Mouse (Mus musculus) thymus, postnatal 4 days (tissue): ENCODE results near the gene Grik2.

Experiments
- DNase-seq: peaks from one replicate; pipeline ENCODE4 v3.0.0; 2021

Gene Grik2

GRCm38 (mm10) chr10:49788381-49788906 lies at the start of gene Grik2:
TSS of gene Grik2 (minus strand) at chr10:49788766.
- peak; percentile 32 for DNase-seq

GRCm38 (mm10) chr10:49834392-49834791 lies 45.8 kb upstream of the Grik2 start:
- DNase-seq, result no peak

GRCm38 (mm10) chr10:49807276-49807675 lies 18.7 kb upstream of the Grik2 start:
- DNase-seq, result no peak

- DNase-seq, result no peak
Observed at GRCm38 (mm10) chr10:49801001-49801400, 12.4 kb upstream of the Grik2 start.

- no peak for DNase-seq
Observed at GRCm38 (mm10) chr10:49794129-49794528, 5.6 kb upstream of the Grik2 start.

GRCm38 (mm10) chr10:49790326-49790725 lies 1.8 kb upstream of the Grik2 start:
- no peak for DNase-seq

- DNase-seq, result no peak
Observed at GRCm38 (mm10) chr10:49789711-49790110, 1.1 kb upstream of the Grik2 start.

DNA sequence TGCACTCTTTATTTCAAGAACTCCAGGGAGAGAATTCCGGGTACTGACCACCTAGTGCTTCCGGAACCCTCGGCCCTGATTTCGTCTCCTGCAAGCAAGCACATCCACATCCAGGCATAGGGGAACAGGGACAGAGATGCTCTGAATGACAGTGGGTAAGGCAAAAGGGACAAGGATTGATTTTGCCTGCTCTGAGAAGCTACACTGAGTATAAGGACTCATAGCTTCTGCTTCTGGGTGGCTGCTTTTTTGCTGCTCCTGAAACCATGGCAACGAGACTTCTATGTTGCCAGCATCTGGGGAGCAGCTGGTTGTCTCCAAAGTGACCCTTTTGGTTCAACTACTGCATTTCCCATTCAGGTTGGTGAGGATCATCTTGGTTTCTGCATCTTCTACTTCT lies 348 bp upstream of the Grik2 start:
- no peak for DNase-seq

DNA sequence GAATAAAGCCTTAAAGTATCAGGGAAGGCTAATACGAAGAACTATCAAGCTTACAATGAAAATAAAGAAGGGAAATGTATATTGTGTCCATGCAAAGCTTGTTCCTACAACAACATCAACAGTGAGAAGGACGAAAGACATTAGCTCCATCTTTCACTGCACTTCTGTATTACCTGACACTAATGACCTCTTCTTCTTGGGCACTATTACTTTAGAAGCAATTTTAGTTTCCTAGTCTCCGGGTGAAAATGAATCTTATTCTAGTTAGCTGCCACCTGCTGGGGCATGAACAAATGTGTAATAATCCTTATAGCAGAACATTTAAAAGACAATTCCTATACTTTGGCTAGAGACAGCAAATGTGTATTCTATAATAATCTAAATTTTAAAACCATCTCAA lies 1.9 kb downstream of the Grik2 start:
- no peak for DNase-seq

DNA sequence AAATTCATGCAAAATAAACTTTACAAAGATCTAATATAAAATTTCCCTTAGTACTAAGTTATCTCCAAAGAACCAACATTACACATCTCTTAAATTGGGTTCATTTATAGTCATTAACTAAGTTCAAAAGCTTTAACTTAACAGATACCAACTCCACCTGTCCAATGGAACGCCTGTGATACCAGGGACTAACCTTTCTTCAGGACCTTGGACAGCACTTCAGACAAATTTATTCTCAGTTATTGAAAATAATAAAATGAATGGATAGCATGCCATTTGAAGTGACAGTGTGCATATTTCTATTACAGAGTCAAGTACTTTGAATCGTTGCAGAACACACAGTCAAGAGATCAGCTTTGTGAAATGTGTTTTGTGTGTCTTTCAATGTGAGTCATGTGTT lies 3.1 kb downstream of the Grik2 start:
- DNase-seq, result no peak

- DNase-seq, result no peak
Observed at GRCm38 (mm10) chr10:49784831-49785230, 3.7 kb downstream of the Grik2 start.

GRCm38 (mm10) chr10:49782741-49783691 lies 5.5 kb downstream of the Grik2 start:
- no peak for DNase-seq

GRCm38 (mm10) chr10:49782061-49782460 lies 6.5 kb downstream of the Grik2 start:
- DNase-seq, result no peak

GRCm38 (mm10) chr10:49780430-49780829 lies 8.1 kb downstream of the Grik2 start:
- DNase-seq, result no peak

- no peak for DNase-seq
Observed at GRCm38 (mm10) chr10:49768897-49769296, 19.7 kb downstream of the Grik2 start.

DNA sequence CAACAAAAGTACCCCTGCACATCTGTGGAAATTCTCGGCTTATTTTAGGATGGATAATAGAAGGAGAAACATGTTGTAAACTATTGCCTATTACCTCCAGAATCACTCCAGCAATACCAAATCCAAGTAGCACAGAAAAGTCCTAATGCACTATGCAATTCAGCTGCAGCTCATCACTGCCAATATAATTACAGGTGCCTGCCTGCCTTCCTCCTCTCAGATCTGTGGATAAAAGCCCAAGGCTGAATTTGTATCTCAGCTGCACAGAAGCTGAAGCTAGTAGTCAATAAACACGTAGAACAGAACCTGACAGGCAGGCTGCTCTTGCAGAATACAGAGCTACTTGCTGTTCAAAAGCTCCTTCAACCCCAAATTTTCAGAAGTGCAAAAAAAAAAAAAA lies 21.0 kb downstream of the Grik2 start:
- DNase-seq, result no peak

DNA sequence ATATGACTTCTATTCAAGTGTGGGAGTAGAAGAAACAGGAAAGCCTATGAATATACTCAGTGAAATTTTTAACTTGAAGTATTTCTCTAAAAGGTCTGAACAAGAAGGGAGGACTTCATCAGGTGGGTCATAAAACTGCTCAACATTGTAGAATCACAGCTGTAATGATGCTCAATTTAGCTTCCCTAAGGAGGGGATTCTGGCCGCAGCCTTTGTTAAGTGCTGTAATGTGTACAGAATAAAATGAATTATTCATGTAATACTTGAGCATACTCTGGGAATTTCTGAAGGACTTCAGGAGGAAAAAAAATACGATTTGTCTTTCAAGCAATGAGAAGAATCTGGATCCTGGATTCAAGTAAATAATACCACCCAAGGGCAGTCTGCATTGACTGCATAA lies 26.0 kb downstream of the Grik2 start:
- no peak for DNase-seq

DNA sequence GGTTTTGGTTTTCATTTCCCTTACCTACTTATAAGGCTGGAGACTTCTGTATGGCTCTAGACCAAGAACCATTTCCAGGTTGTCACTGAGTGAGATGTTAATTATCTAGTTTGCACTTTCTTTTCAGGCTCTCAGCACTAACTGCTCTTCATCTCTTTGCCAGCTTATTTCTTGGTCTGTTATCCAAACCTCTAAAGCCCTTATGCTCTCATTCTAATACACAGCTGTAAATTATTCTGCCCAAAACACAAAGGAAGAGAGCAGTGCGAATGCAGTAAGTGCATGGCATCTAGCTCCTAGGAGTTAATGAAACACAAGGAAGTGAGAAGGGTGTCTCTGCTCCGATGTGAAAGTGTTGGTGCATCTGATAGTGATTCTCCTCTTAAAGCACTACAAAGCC lies 36.8 kb downstream of the Grik2 start:
- no peak for DNase-seq

- DNase-seq, result no peak
Observed at GRCm38 (mm10) chr10:49731841-49732240, 56.7 kb downstream of the Grik2 start.

DNA sequence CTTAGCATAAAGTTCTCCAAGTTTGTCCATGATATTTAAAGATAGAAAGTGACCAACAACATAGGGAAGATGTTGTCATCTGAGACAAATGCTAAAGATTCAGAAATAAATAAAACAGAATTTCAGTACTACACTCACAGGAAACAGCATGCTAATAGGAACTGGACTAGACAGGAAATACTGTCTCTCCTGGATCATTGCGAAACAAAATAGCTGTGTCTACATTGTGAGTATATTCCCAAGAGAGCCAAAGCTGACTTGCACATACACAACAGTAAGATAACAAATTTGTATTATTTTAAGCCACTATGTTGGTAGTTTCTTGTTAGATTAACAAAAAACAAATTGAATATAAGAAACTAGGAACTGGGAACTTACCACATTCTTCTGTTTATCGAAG lies 64.9 kb downstream of the Grik2 start:
- DNase-seq, result no peak

- DNase-seq, result no peak
Observed at GRCm38 (mm10) chr10:49716856-49717255, 71.7 kb downstream of the Grik2 start.

DNA sequence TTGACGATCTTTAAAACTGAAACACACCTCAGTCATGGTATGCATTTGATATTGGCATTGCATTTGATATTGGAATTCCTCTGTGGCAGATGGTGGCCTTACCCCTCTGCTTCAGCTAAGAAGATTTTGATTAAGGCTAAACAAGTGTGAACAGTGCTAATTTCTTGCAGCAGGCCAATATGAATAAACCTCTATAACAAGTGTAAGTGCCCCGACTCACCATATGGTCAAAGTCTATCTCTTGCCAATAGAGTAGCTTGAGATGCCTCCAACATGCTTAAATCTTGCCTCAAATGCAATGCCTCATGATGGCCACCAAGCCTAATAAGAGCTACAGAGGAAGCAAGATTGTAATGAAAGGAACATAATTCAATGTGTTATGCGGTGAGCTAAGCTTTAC lies 78.8 kb downstream of the Grik2 start:
- DNase-seq, result no peak

- DNase-seq, result no peak
Observed at GRCm38 (mm10) chr10:49704446-49704845, 84.1 kb downstream of the Grik2 start.

DNA sequence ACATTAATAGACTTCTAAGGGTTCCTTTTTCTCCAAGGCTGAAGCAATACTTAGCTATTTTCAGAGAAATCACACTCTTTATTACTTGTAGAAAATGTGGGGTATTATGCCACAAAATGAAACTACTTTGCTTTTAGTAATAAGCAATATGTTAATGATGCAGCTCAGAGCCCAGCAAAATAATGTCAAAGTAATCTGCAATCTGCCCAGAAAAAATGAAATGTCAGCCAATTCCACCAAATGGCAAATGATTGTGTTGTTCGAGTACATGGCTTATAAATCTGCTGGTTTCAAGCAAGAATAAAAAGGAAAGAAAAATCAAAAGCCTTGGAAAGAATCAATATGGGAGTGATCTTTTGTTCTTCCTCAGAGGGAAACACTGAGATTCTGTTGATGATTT lies 136.2 kb downstream of the Grik2 start:
- no peak for DNase-seq

DNA sequence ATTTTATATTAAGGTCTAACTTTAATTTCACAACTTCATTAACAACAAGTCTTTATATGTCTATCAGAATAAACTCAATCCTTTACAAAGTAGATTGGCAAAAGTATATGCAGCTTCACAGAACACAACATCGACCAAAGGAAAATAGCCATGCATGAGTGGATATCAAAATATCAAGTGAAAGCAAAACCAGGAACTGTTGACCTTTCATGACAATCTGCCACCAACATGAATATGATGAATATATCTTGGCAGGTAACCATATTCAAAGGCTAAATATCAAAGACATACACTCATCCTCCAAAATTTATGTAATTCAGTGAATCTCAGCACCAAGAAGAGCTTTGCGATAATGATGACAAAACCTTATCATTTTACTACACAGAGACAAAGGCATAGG lies 141.4 kb downstream of the Grik2 start:
- no peak for DNase-seq
